29 mouse cellular contexts compared by ENCODE assay signal in the genomic region with DNA sequence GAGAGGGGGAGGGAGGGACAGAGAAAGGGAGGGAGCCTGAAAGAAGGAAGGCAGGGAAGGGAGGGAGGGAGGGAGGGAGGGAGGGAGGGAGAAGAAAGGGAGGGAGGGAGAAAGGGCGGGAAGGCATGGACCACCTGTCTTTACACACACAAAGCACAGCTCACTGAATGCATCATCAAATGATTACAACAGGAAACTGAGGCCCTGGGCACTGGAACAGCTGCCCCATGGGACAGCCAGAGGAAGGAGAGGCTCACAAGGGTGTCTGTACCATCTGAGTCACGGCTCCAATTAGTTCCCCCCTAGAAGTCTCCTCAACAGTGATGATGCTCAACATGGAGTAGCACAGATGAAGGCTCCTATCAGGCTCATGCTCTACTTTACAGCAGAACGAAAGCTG.
DNase-seq lines count a peak whose midpoint lies in the region; ATAC-seq and TF ChIP-seq lines count a peak whose summit lies in the region.
"Had no signal": no experiment of that assay in that cellular context is flagged by ENCODE, and none has a peak within 500 bp of the region (broad histone marks: within the 10 kb centered on the region; RNA-seq: fewer than 3 reads in every experiment).

No protein-coding gene starts in this region.

- H3K4me3 ChIP-seq in forebrain, embryonic 10.5 days = no peak overlapping the region
- H3K4me3 ChIP-seq in forebrain, postnatal 0 days (ENCODE audit: low read depth, low read length) = no peak overlapping the region
- no peak overlapping the region for H3K4me3 ChIP-seq in midbrain, embryonic 10.5 days
- H3K4me3 ChIP-seq in midbrain, embryonic 11.5 days (ENCODE audit: low read depth, low read length) = no peak overlapping the region
- H3K4me3 ChIP-seq in ES-E14 (ENCODE audit: insufficient read depth in 1 of 2, low read depth in 1 of 2, low read length in 2 of 2, poor library complexity in 1 of 2, severe bottlenecking in 1 of 2) = no peak overlapping the region
- H3K4me3 ChIP-seq: embryonic facial prominence, embryonic 12.5 days; embryonic facial prominence, embryonic 15.5 days; forebrain, embryonic 15.5 days; heart, adult 2 months; heart, embryonic 10.5 days; heart, embryonic 13.5 days; hindbrain, embryonic 12.5 days; hindbrain, embryonic 15.5 days; intestine, embryonic 15.5 days had no signal

- 0 out of 2 replicates have a peak overlapping the region, but pooled peaks have one; percentile 35 for H3K27ac ChIP-seq in forebrain, embryonic 10.5 days
- no peak overlapping the region for H3K27ac ChIP-seq in forebrain, postnatal 0 days (ENCODE audit: low read depth, low read length)
- peak overlapping the region; percentile 0 for H3K27ac ChIP-seq in midbrain, embryonic 10.5 days (replicated peaks)
- no peak overlapping the region for H3K27ac ChIP-seq in midbrain, embryonic 11.5 days (ENCODE audit: low read depth, low read length)
- peak overlapping the region; percentile 70 for H3K27ac ChIP-seq in ES-E14 (ENCODE audit: insufficient read depth, low read depth, low read length, poor library complexity, severe bottlenecking)
- H3K27ac ChIP-seq: embryonic facial prominence, embryonic 12.5 days; embryonic facial prominence, embryonic 15.5 days; forebrain, embryonic 15.5 days; heart, adult 2 months; heart, embryonic 10.5 days; heart, embryonic 13.5 days; hindbrain, embryonic 12.5 days; hindbrain, embryonic 15.5 days; intestine, embryonic 15.5 days had no signal

- H3K9me3 ChIP-seq in forebrain, embryonic 10.5 days = no peaks in the 10 kb centered on the region
- no peaks in the 10 kb centered on the region for H3K9me3 ChIP-seq in forebrain, postnatal 0 days (ENCODE audit: low read length)
- H3K9me3 ChIP-seq in midbrain, embryonic 10.5 days (replicated peaks) = no peaks in the 10 kb centered on the region
- H3K9me3 ChIP-seq in midbrain, embryonic 11.5 days (ENCODE audit: control insufficient read depth, low read length) = no peaks in the 10 kb centered on the region
- H3K9me3 ChIP-seq in ES-E14 (ENCODE audit: control insufficient read depth, insufficient read depth, low read depth, low read length) = no peaks in the 10 kb centered on the region
- H3K9me3 ChIP-seq: embryonic facial prominence, embryonic 12.5 days; embryonic facial prominence, embryonic 15.5 days; forebrain, embryonic 15.5 days; heart, embryonic 10.5 days; heart, embryonic 13.5 days; hindbrain, embryonic 12.5 days; hindbrain, embryonic 15.5 days; intestine, embryonic 15.5 days had no signal

- no peak for TF ChIP-seq CTCF in forebrain, postnatal 0 days (IDR thresholded peaks at IDR 0.05; ENCODE audit: low read depth)

- no peaks in the 10 kb centered on the region for H3K36me3 ChIP-seq in forebrain, embryonic 10.5 days (replicated peaks)
- no peaks in the 10 kb centered on the region for H3K36me3 ChIP-seq in forebrain, postnatal 0 days (ENCODE audit: insufficient read depth)
- no peaks in the 10 kb centered on the region for H3K36me3 ChIP-seq in midbrain, embryonic 10.5 days
- H3K36me3 ChIP-seq in midbrain, embryonic 11.5 days (ENCODE audit: control insufficient read depth, insufficient read depth, low read length) = no peaks in the 10 kb centered on the region
- no peaks in the 10 kb centered on the region for H3K36me3 ChIP-seq in ES-E14 (ENCODE audit: control insufficient read depth, insufficient read depth, low read length, poor library complexity, severe bottlenecking)
- H3K36me3 ChIP-seq: embryonic facial prominence, embryonic 12.5 days; embryonic facial prominence, embryonic 15.5 days; forebrain, embryonic 15.5 days; heart, embryonic 10.5 days; heart, embryonic 13.5 days; hindbrain, embryonic 12.5 days; hindbrain, embryonic 15.5 days; intestine, embryonic 15.5 days had no signal

- H3K9ac ChIP-seq in forebrain, postnatal 0 days = no peak overlapping the region
- no peak overlapping the region for H3K9ac ChIP-seq in midbrain, embryonic 11.5 days (ENCODE audit: low read length)
- H3K9ac ChIP-seq in ES-E14 (ENCODE audit: insufficient read depth, low read depth, low read length, poor library complexity, severe bottlenecking) = no peak overlapping the region
- H3K9ac ChIP-seq: embryonic facial prominence, embryonic 12.5 days; embryonic facial prominence, embryonic 15.5 days; forebrain, embryonic 15.5 days; heart, embryonic 13.5 days; hindbrain, embryonic 12.5 days; hindbrain, embryonic 15.5 days; intestine, embryonic 15.5 days had no signal

- H3K27me3 ChIP-seq in forebrain, embryonic 10.5 days (ENCODE audit: poor library complexity, severe bottlenecking) = peaks cover 32% of the 10 kb centered on the region
- no peaks in the 10 kb centered on the region for H3K27me3 ChIP-seq in forebrain, postnatal 0 days (ENCODE audit: insufficient read depth, low read length)
- H3K27me3 ChIP-seq in midbrain, embryonic 10.5 days (ENCODE audit: low read depth, poor library complexity, severe bottlenecking) = peaks cover 32% of the 10 kb centered on the region
- H3K27me3 ChIP-seq in midbrain, embryonic 11.5 days (ENCODE audit: control insufficient read depth, insufficient read depth, low read length) = no peaks in the 10 kb centered on the region
- H3K27me3 ChIP-seq: embryonic facial prominence, embryonic 15.5 days; forebrain, embryonic 15.5 days; hindbrain, embryonic 12.5 days; hindbrain, embryonic 15.5 days; intestine, embryonic 15.5 days had no signal

- peaks cover 47% of the 10 kb centered on the region for H3K4me1 ChIP-seq in forebrain, embryonic 10.5 days
- peaks cover 15% of the 10 kb centered on the region; the same call in 1 of the 2 replicates for H3K4me1 ChIP-seq in forebrain, postnatal 0 days (ENCODE audit: insufficient read depth)
- peaks cover 48% of the 10 kb centered on the region for H3K4me1 ChIP-seq in midbrain, embryonic 10.5 days
- peaks cover 20% of the 10 kb centered on the region for H3K4me1 ChIP-seq in midbrain, embryonic 11.5 days (ENCODE audit: control insufficient read depth, insufficient read depth, low read length)
- H3K4me1 ChIP-seq in ES-E14 (ENCODE audit: control insufficient read depth in 2 of 2, insufficient read depth in 2 of 2, low read length in 2 of 2, poor library complexity in 1 of 2) = peaks cover 6 to 28% of the 10 kb centered on the region in 2 experiments; a peak in 3 of 4 replicates

- DNase-seq in forebrain, embryonic 10.5 days (ENCODE audit: extremely low spot score, low spot score) = no peak
- no peak for DNase-seq in forebrain, postnatal 0 days
- no peak for DNase-seq in midbrain, embryonic 10.5 days (ENCODE audit: low spot score)
- DNase-seq in midbrain, embryonic 11.5 days (ENCODE audit: low spot score, missing footprints) = no peak
- peak; percentile 21 for DNase-seq in ES-E14 (ENCODE audit: low read depth, low spot score)
- DNase-seq in urinary bladder, postnatal 25 days (ENCODE audit: low spot score) = no peak
- DNase-seq: adrenal gland, adult 8-10 months; adrenal gland, postnatal 25 days; B cell, adult 2 months; cerebellum, adult 18-20 months; cerebellum, adult 9-10 months; cerebellum, postnatal 14 days; gastrocnemius, postnatal 10 days; gastrocnemius, postnatal 36 days; heart, adult 2 months; heart, postnatal 14 days; heart, postnatal 4 days; kidney, adult 18-20 months had no signal

- whole genome bisulfite sequencing in forebrain, embryonic 10.5 days = 71% methylated on average over 3 of the region's 3 CpGs
- WGBS in forebrain, postnatal 0 days = 80% methylated on average over 3 of the region's 3 CpGs
- WGBS in midbrain, embryonic 10.5 days = 75% methylated on average over 3 of the region's 3 CpGs
- 69% methylated on average over 3 of the region's 3 CpGs for WGBS in midbrain, embryonic 11.5 days

- no peak for ATAC-seq in forebrain, postnatal 0 days
- no peak for ATAC-seq in midbrain, embryonic 11.5 days (ENCODE audit: low FRiP score)
- no peak for ATAC-seq in erythroid progenitor cell, adult 5-6 weeks (replicated peaks; ENCODE audit: low FRiP score, poor library complexity, severe bottlenecking)
- no peak for ATAC-seq in cerebellum, adult (ENCODE audit: insufficient number of reproducible peaks, low FRiP score, low TSS enrichment)
- ATAC-seq: CD4-positive, CD25-positive, alpha-beta regulatory T cell, adult 4 months; forebrain, embryonic 15.5 days; intestine, embryonic 15.5 days had no signal

- no peak overlapping the region for H3K4me2 ChIP-seq in forebrain, postnatal 0 days (ENCODE audit: low read depth)
- H3K4me2 ChIP-seq in midbrain, embryonic 11.5 days = no peak overlapping the region
- H3K4me2 ChIP-seq: embryonic facial prominence, embryonic 12.5 days; embryonic facial prominence, embryonic 15.5 days; forebrain, embryonic 15.5 days; heart, embryonic 13.5 days; hindbrain, embryonic 12.5 days; hindbrain, embryonic 15.5 days; intestine, embryonic 15.5 days had no signal

- in situ Hi-C loops in ES-E14 (cut with MboI; ENCODE audit: low sequenced_read_pairs in 2 of 2, unreplicated experiment in 2 of 2) = no loop called here

TF ChIP-seq in ES-E14, 5 proteins besides CTCF, POLR2A, EP300 and RAD21:
- TF ChIP-seq ZC3H11A (IDR thresholded peaks at IDR 0.05; ENCODE audit: borderline replicate concordance, low read depth, low read length) = no peak

Comparison
In these comparisons a context has a peak if more than half of its experiments do, and no peak if none do; other contexts are left out.
1. H3K27ac ChIP-seq: peak in forebrain, embryonic 10.5 days (single experiment), midbrain, embryonic 10.5 days (single experiment) and ES-E14 (single experiment); none in forebrain, postnatal 0 days (single experiment) and midbrain, embryonic 11.5 days (single experiment).